Mouse (Mus musculus) CH12.LX (cell line): ENCODE measurements at regions not wholly inside any gene's neighbourhood (a gene's known extent, or its start where the extent isn't known, plus 50 kb on each side); places are given as distances from the start of the nearest gene placed in this dataset.

Source experiments
- DNase-seq: peaks from one replicate; pipeline ENCODE4 v3.0.0-alpha.2; 2013; ENCODE audit errors: extremely low read depth
- H3K27ac ChIP-seq: 2 replicates; pipeline ENCODE4 v1.5.1; 2012; ENCODE audit warnings: low read depth, mild to moderate bottlenecking, control low read depth, moderate library complexity; ENCODE audit not compliant: insufficient read depth
- H3K27me3 ChIP-seq: replicated peaks from 2 replicates; pipeline ENCODE3; 2012; ENCODE audit warnings: inconsistent platforms
- H3K36me3 ChIP-seq, 2 experiments: replicated peaks in 1 of 2; 2 replicates each; pipeline versions ENCODE3 to v1.6.1; 2012; ENCODE audit warnings: inconsistent platforms in 1 of 2, low read length in 1 of 2, mild to moderate bottlenecking in 1 of 2, mixed read lengths in 1 of 2, moderate library complexity in 1 of 2; ENCODE audit not compliant: control insufficient read depth in 1 of 2, insufficient read depth in 1 of 2
- H3K4me1 ChIP-seq, 2 experiments: 2 replicates each; pipeline ENCODE4 v1.6.1; 2012; ENCODE audit warnings: inconsistent platforms in 1 of 2, moderate library complexity in 1 of 2; ENCODE audit not compliant: insufficient read depth in 2 of 2, control insufficient read depth in 1 of 2
- H3K4me2 ChIP-seq: 2 replicates; pipeline ENCODE4 v1.6.1; 2012; ENCODE audit warnings: low read depth, mild to moderate bottlenecking, control low read depth; ENCODE audit not compliant: poor library complexity, insufficient read depth, severe bottlenecking
- H3K4me3 ChIP-seq, 3 experiments: fragments of 150-350 bp in 1 of 3; sonication (generic) in 1 of 3; replicated peaks in 1 of 3; 2 replicates each; pipeline versions ENCODE3 to v1.5.1; 2011 to 2012; ENCODE audit warnings: low read depth in 2 of 3, low read length in 2 of 3, mild to moderate bottlenecking in 2 of 3, moderate library complexity in 2 of 3, control low read depth in 1 of 3, improper control_type of control experiment in 1 of 3, inconsistent platforms in 1 of 3, mixed read lengths in 1 of 3; ENCODE audit not compliant: poor library complexity in 1 of 3
- H3K79me2 ChIP-seq: replicated peaks from 2 replicates; pipeline ENCODE4 v1.6.1; 2012; ENCODE audit warnings: mild to moderate bottlenecking, moderate library complexity; ENCODE audit not compliant: control insufficient read depth, poor library complexity, insufficient read depth, severe bottlenecking; ENCODE audit errors: extremely low read depth
- H3K9ac ChIP-seq: 2 replicates; pipeline ENCODE4 v1.6.1; 2012; ENCODE audit warnings: low read depth, mild to moderate bottlenecking, control low read depth, moderate library complexity; ENCODE audit not compliant: insufficient read depth
- H3K9me3 ChIP-seq: replicated peaks from 2 replicates; pipeline ENCODE3; 2012; ENCODE audit warnings: low read length, inconsistent platforms, mixed read lengths
- CHD2 ChIP-seq: IDR thresholded peaks from 2 replicates; pipeline ENCODE4 v1.6.1; 2011; ENCODE audit warnings: low read length, improper control_type of control experiment
- ELF1 ChIP-seq: IDR thresholded peaks from 2 replicates; pipeline ENCODE4 v1.6.1; 2014; ENCODE audit warnings: low read depth, mild to moderate bottlenecking, inconsistent platforms, low read length, improper control_type of control experiment
- EP300 ChIP-seq: IDR thresholded peaks from 2 replicates; pipeline ENCODE4 v1.6.1; 2011; ENCODE audit warnings: low read length, improper control_type of control experiment
- ETS1 ChIP-seq: conservative IDR thresholded peaks from 2 replicates; pipeline ENCODE4 v1.6.1; 2012; ENCODE audit warnings: low read depth, mild to moderate bottlenecking, inconsistent platforms, low read length, improper control_type of control experiment, moderate library complexity
- HCFC1 ChIP-seq: IDR thresholded peaks from 2 replicates; pipeline ENCODE4 v1.6.1; 2012; ENCODE audit warnings: low read depth, mild to moderate bottlenecking, inconsistent platforms, low read length, improper control_type of control experiment
- IRF4 ChIP-seq: IDR thresholded peaks from 2 replicates; pipeline ENCODE4 v1.6.1; 2014; ENCODE audit warnings: low read depth, mild to moderate bottlenecking, inconsistent platforms, low read length, improper control_type of control experiment
- JUN ChIP-seq: IDR thresholded peaks from 2 replicates; pipeline ENCODE4 v1.6.1; 2011; ENCODE audit warnings: low read depth, mild to moderate bottlenecking, low read length, improper control_type of control experiment, moderate library complexity; ENCODE audit not compliant: insufficient read depth
- KAT2A ChIP-seq: IDR thresholded peaks from 2 replicates; pipeline ENCODE4 v1.6.1; 2012; ENCODE audit warnings: low read length, improper control_type of control experiment, inconsistent platforms; ENCODE audit not compliant: insufficient replicate concordance
- MAX ChIP-seq: IDR thresholded peaks from 2 replicates; pipeline ENCODE4 v1.6.1; 2011; ENCODE audit warnings: low read length, improper control_type of control experiment
- MXI1 ChIP-seq: IDR thresholded peaks from 2 replicates; pipeline ENCODE4 v1.6.1; 2011; ENCODE audit warnings: mild to moderate bottlenecking, low read depth, low read length, improper control_type of control experiment
- NELFE ChIP-seq: IDR thresholded peaks from 2 replicates; pipeline ENCODE4 v1.6.1; 2011; ENCODE audit warnings: low read depth, low read length, improper control_type of control experiment
- POLR2AphosphoS2 ChIP-seq: IDR thresholded peaks from 2 replicates; pipeline ENCODE4 v1.6.1; 2011; ENCODE audit warnings: low read depth, low read length, improper control_type of control experiment
- RAD21 ChIP-seq: IDR thresholded peaks from 2 replicates; pipeline ENCODE4 v1.6.1; 2011; ENCODE audit warnings: low read depth, mild to moderate bottlenecking, low read length, improper control_type of control experiment, moderate library complexity
- RCOR1 ChIP-seq: conservative IDR thresholded peaks from 2 replicates; pipeline ENCODE4 v1.6.1; 2012; ENCODE audit warnings: low read depth, mild to moderate bottlenecking, inconsistent platforms, low read length, improper control_type of control experiment
- TBP ChIP-seq: conservative IDR thresholded peaks from 2 replicates; pipeline ENCODE4 v1.6.1; 2011; ENCODE audit warnings: low read depth, low read length, improper control_type of control experiment
- TCF12 ChIP-seq: IDR thresholded peaks from 2 replicates; pipeline ENCODE4 v1.6.1; 2014; ENCODE audit warnings: low read depth, mild to moderate bottlenecking, inconsistent platforms, low read length, improper control_type of control experiment
- ZC3H11A ChIP-seq: IDR thresholded peaks from 2 replicates; pipeline ENCODE4 v1.6.1; 2012; ENCODE audit warnings: low read depth, mild to moderate bottlenecking, inconsistent platforms, low read length, improper control_type of control experiment
- ZKSCAN1 ChIP-seq: IDR thresholded peaks from 2 replicates; pipeline ENCODE4 v1.6.1; 2012; ENCODE audit warnings: low read depth, inconsistent platforms, low read length, improper control_type of control experiment, borderline replicate concordance
- dilution Hi-C: fragments of 300-500 bp; cut with MboI; formaldehyde crosslinking; loops from 2 replicates; pipeline ENCODE4 v1.14.3; 2020; ENCODE audit warnings: low sequenced_read_pairs; ENCODE audit not compliant: extremely low pct_unique_long_range_greater_than_20kb, extremely low pct_ligation_motif_present
- in situ Hi-C: fragments of 300-500 bp; cut with MboI; formaldehyde crosslinking; loops from 3 replicates; pipeline ENCODE4 v1.14.3; 2019; ENCODE audit warnings: low sequenced_read_pairs, low pct_ligation_motif_present, low pct_unique_long_range_greater_than_20kb, mixed read lengths

GRCm38 (mm10) chr16:5534862-5535261 lies 279.1 kb upstream of the Eef2kmt start (continued):
- TF ChIP-seq NELFE = no peak

DNA sequence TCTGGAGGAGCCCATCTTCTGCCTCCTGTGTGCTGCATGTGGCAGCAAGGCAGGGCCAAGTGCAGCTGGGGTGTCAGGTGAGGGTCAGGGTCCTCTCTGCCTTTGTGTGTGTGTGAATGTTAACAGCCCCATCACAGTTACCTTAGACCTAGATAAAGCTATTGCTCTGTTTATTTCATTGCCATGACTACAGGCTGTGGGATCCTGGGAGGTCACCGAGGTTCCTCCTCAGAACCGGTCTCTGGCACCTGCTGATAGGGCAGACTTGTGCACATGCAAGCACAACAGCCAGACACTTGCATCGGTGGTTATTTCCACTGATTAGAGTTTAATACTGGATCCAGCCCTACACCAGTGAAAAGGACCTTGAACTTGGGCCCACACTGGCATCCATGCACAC lies 278.6 kb upstream of the Eef2kmt start:
- in situ Hi-C loops = loop anchor here (5.0 kb wide), 1 partner anchor 57 kb away; no protein-coding TSS in a partner anchor
- Histone ChIP-seq H3K9me3 (no peaks in the 10 kb centered on the region), H3K9ac (no peak overlapping the region)

GRCm38 (mm10) chr16:5532281-5532680 lies 276.5 kb upstream of the Eef2kmt start:
- Histone ChIP-seq H3K4me1 (peaks cover 0 to 12% of the 10 kb centered on the region in 2 experiments; a peak in 2 of 4 replicates), H3K27me3 (peaks cover 32% of the 10 kb centered on the region), H3K4me3 (no peak overlapping the region), H3K79me2 (no peaks in the 10 kb centered on the region), H3K36me3 (no peaks in the 10 kb centered on the region), H3K27ac (no peak overlapping the region)
- in situ Hi-C loops = loop anchor here (5.0 kb wide), 1 partner anchor 55 kb away; no protein-coding TSS in a partner anchor
- dilution Hi-C loops = no loop called here
- TF ChIP-seq ZC3H11A (no peak), IRF4 (no peak), MAX (no peak), TBP (no peak), ELF1 (no peak), RCOR1 (no peak), RAD21 (no peak)
- TF ChIP-seq, all 38 proteins: peak for 0
- Histone ChIP-seq H3K9me3 (no peaks in the 10 kb centered on the region), H3K4me2 (no peak overlapping the region), H3K9ac (no peak overlapping the region)
- DNase-seq = no peak

More for the DNA sequence above, 278.6 kb upstream of the Eef2kmt start:
- H3K4me2 ChIP-seq = no peak overlapping the region
- H3K27ac ChIP-seq = no peak overlapping the region
- peaks cover 41% of the 10 kb centered on the region for H3K27me3 ChIP-seq
- TF ChIP-seq CHD2 = no peak
- no peak for TF ChIP-seq ETS1
- TF ChIP-seq NELFE = no peak
- TF ChIP-seq EP300 = no peak
- TF ChIP-seq MXI1 = no peak
- TF ChIP-seq ZKSCAN1 = no peak
- no peak for TF ChIP-seq POLR2AphosphoS2
- TF ChIP-seq JUN = no peak
- no peak for TF ChIP-seq TCF12
- no peak for TF ChIP-seq HCFC1
- TF ChIP-seq KAT2A = no peak
- dilution Hi-C loops = no loop called here
- H3K36me3 ChIP-seq = no peaks in the 10 kb centered on the region
- H3K79me2 ChIP-seq = no peaks in the 10 kb centered on the region
- H3K4me1 ChIP-seq = peaks cover 0 to 16% of the 10 kb centered on the region in 2 experiments; a peak in 2 of 4 replicates
- no peak for DNase-seq
- H3K4me3 ChIP-seq = no peak overlapping the region
